Mouse (Mus musculus) hindbrain, embryonic 16.5 days (tissue): ENCODE measurements around the gene Daw1. TPM values are rescaled to one million over a fixed set of nuclear protein-coding genes. Genes with fewer than 3 reads are reported as not detected.

Experiments used
- ATAC-seq: fragments of 200-750 bp; cut with Nextera tagmentation; 2 replicates; pipeline ENCODE4 v1.8.0; 2017; ENCODE audit warnings: moderate TSS enrichment, moderate library complexity
- H3K27ac ChIP-seq: fragments of 300-500 bp; sonication (generic); 2 replicates; pipeline ENCODE4 v1.5.1; 2014; ENCODE audit warnings: low read depth, mild to moderate bottlenecking, control low read depth, low read length, moderate library complexity
- H3K27me3 ChIP-seq: fragments of 300-500 bp; sonication (generic); replicated peaks from 2 replicates; pipeline ENCODE4 v1.6.1; 2014; ENCODE audit warnings: low read length; ENCODE audit not compliant: control insufficient read depth, insufficient read depth
- H3K36me3 ChIP-seq: fragments of 300-500 bp; sonication (generic); 2 replicates; pipeline ENCODE4 v1.6.1; 2014; ENCODE audit warnings: mild to moderate bottlenecking, low read length, moderate library complexity, mixed read lengths; ENCODE audit not compliant: control insufficient read depth, insufficient read depth
- H3K4me1 ChIP-seq: fragments of 300-500 bp; sonication (generic); 2 replicates; pipeline ENCODE4 v1.6.1; 2014; ENCODE audit warnings: low read depth, low read length; ENCODE audit not compliant: control insufficient read depth, insufficient read depth
- H3K4me2 ChIP-seq: fragments of 300-500 bp; sonication (generic); 2 replicates; pipeline ENCODE4 v1.6.1; 2014; ENCODE audit warnings: mild to moderate bottlenecking, low read length, control low read depth, moderate library complexity
- H3K4me3 ChIP-seq: fragments of 300-500 bp; sonication (generic); 2 replicates; pipeline ENCODE4 v1.5.1; 2014; ENCODE audit warnings: mild to moderate bottlenecking, low read length, control low read depth, moderate library complexity
- H3K9ac ChIP-seq: fragments of 300-500 bp; sonication (generic); 2 replicates; pipeline ENCODE4 v1.6.1; 2014; ENCODE audit warnings: low read depth, mild to moderate bottlenecking, control low read depth, low read length, moderate library complexity
- H3K9me3 ChIP-seq: fragments of 300-500 bp; sonication (generic); 2 replicates; pipeline ENCODE4 v1.6.1; 2014; ENCODE audit warnings: mild to moderate bottlenecking, low read length, moderate library complexity; ENCODE audit not compliant: control insufficient read depth
- WGBS: fragments of 180-500 bp; shearing (Covaris S2); extraction: QIAGEN DNeasy Blood & Tissue Kit; methylation state at CpG from one replicate; pipeline ENCODE4 v1.1.7; 2014; 5-methylcytosine and 5-hydroxymethylcytosine counted together
- polyA plus RNA-seq: library from polyadenylated mRNA; unstranded; fragments of >200 nt; fragmentation: Nextera tagmentation; extraction: Ambion mirVana; gene quantifications from 2 replicates; pipeline ENCODE4 v1.2.1, GENCODE M21; 2015

Daw1 gene
- polyA plus RNA-seq, 1 experiment from 2014 or later: 1.7 TPM

DNA sequence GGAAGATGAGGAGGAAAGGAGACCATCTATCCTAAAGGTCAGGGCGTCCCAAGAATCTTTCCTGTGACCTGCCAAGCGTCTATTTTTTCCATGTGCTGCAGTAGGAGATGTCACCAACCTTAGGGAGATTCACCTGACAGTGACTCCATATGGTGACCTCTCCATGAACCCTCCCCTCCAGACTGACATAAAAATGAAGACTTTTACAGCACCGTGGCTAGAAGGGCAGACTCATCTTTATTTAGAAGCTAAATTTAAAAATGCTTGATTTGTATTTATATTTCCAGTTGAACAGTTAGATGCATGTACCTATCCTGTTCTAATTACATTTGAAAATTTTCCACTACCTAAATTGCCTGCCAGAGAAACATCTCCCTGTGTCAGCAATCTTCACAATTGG, 68.4 kb downstream of the Daw1 start:
- ATAC-seq: no peak
- Histone ChIP-seq H3K9ac (no peak overlapping the region), H3K9me3 (no peaks in the 10 kb centered on the region), H3K36me3 (no peaks in the 10 kb centered on the region), H3K4me2 (no peak overlapping the region), H3K27ac (no peak overlapping the region), H3K27me3 (no peaks in the 10 kb centered on the region), H3K4me1 (no peaks in the 10 kb centered on the region), H3K4me3 (no peak overlapping the region)
- 77% methylated on average over 3 of the region's 3 CpGs for WGBS

DNA sequence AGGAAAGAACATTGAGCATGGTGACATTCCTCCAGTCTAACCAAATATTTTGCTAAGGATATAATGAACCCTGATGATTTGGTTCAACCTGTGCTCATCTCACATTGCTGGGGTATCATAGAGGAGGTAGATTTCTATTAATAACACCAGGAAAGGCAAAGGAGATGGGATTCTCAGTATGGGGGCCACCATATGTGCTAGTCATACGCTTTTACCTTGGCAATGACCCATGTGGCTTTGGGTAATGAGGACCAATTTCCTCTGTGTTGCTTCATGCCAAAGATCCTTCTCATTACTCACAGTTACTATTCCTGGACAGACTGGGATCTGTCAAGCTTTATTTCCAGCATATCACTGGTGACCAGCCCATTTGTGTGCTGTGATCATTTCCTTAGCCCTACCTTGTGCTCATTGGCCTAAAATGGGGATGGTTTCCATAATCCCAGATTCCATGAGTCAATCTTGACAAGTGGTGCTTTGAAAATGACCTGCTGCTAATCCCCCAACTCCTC, 88.7 kb downstream of the Daw1 start:
- no peak for ATAC-seq
- H3K27ac ChIP-seq: no peak overlapping the region

DNA sequence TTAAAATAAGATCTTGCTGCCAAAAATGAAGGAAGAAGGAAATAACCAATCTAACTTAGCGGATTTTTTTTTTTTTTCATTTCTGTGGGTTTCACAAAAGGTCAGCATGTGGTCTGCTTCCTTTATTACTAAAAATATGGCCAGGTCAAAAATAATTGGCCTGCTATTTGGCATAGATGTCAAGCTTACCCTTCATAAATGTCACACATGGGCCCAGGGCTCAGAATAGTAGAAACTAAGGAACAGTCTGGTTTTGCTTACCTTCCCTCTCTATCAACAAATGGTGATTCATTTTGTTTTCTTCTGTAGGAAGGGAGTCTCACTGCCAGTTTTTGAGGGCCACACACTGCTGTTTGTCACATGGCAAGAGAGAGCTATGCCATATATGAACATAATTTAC, 92.2 kb downstream of the Daw1 start:
- 90% methylated on average over 1 of the region's 1 CpGs for WGBS
- H3K4me3 ChIP-seq: no peak overlapping the region
- H3K27ac ChIP-seq: no peak overlapping the region
- H3K4me1 ChIP-seq: no peaks in the 10 kb centered on the region
- H3K9ac ChIP-seq: no peak overlapping the region
- no peak for ATAC-seq
- no peak overlapping the region for H3K4me2 ChIP-seq
- peaks cover 4% of the 10 kb centered on the region; the same call in 1 of the 2 replicates for H3K36me3 ChIP-seq
- H3K27me3 ChIP-seq: no peaks in the 10 kb centered on the region
- no peaks in the 10 kb centered on the region for H3K9me3 ChIP-seq

More for the DNA sequence above, 88.7 kb downstream of the Daw1 start:
- no peaks in the 10 kb centered on the region for H3K9me3 ChIP-seq
- H3K9ac ChIP-seq: no peak overlapping the region
- no peaks in the 10 kb centered on the region for H3K27me3 ChIP-seq
- no peaks in the 10 kb centered on the region for H3K36me3 ChIP-seq
- H3K4me2 ChIP-seq: no peak overlapping the region
- no peaks in the 10 kb centered on the region for H3K4me1 ChIP-seq
- no peak overlapping the region for H3K4me3 ChIP-seq
- WGBS: 83% methylated on average over 1 of the region's 1 CpGs

Other genes starting within 250 kb of the Daw1 start
- 0.20 TPM in 1 of 2 replicates, not detected in the other for gene A030005L19Rik, start 246.4 kb upstream of the Daw1 start, polyA plus RNA-seq
- gene A030014E15Rik, start 234.8 kb upstream of the Daw1 start, polyA plus RNA-seq: not detected in 2 replicates
- not detected in 2 replicates for gene Gm6217, start 228.4 kb upstream of the Daw1 start, polyA plus RNA-seq
- not detected in 2 replicates for gene A030003K21Rik, start 216.4 kb upstream of the Daw1 start, polyA plus RNA-seq
- not detected in 2 replicates for gene Gm7544, start 203.7 kb upstream of the Daw1 start, polyA plus RNA-seq
- not detected in 2 replicates for gene Gm47955, start 199.5 kb upstream of the Daw1 start, polyA plus RNA-seq
- not detected in 2 replicates for gene Gm47959, start 159.2 kb upstream of the Daw1 start, polyA plus RNA-seq
- gene Slc19a3, start 121.3 kb upstream of the Daw1 start, polyA plus RNA-seq: 0.75 and 1.6 TPM in 2 replicates
- gene Krtap28-10, start 117.3 kb upstream of the Daw1 start, polyA plus RNA-seq: not detected in 2 replicates
- not detected in 2 replicates for gene Gm47969, start 114.8 kb upstream of the Daw1 start, polyA plus RNA-seq
- gene A030005K14Rik, start 100.4 kb upstream of the Daw1 start, polyA plus RNA-seq: not detected in 2 replicates
- gene Krtap28-13, start 98.8 kb upstream of the Daw1 start, polyA plus RNA-seq: not detected in 2 replicates
- gene Ccl20, start 43.0 kb upstream of the Daw1 start, polyA plus RNA-seq: not detected in 2 replicates
- gene Sphkap, start 248.4 kb downstream of the Daw1 start, polyA plus RNA-seq: 21.8 and 22.1 TPM in 2 replicates